Mouse (Mus musculus): ENCODE data around the gene Cep170b.

The Cep170b gene

GRCm38 (mm10) chr12:112720216-112720615 lies at the start of gene Cep170b:
Cep170b (plus strand) TSS chr12:112720455.
- no peak for DNase-seq (ENCODE audit: inconsistent ontology term)

- no peak for DNase-seq (ENCODE audit: inconsistent ontology term)
These were observed 49.4 kb upstream of the Cep170b start for GRCm38 (mm10) chr12:112670718-112671393.

DNA sequence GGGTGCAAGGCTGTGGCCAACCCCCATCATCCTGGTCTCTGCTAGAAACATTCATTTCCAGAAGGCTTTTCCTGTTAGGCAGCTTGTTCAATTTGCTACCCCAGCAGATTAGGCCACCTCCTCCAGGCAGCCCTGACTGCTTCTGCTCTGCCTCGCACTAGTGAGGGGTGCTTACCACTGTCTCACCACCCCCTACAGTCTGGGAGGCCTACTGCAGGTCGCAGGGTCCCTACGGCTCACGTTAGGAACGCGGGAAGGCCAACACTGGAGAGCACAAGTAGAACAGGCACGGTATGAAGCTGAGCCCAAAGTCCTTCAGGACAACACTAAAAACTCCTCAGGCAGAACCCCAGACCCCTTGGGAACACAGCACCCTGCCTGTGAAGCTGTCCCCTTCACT lies 48.4 kb upstream of the Cep170b start:
- no peak for DNase-seq (ENCODE audit: inconsistent ontology term)

GRCm38 (mm10) chr12:112672744-112673575 lies 47.3 kb upstream of the Cep170b start:
- DNase-seq (ENCODE audit: inconsistent ontology term) = peak; percentile 52

DNA sequence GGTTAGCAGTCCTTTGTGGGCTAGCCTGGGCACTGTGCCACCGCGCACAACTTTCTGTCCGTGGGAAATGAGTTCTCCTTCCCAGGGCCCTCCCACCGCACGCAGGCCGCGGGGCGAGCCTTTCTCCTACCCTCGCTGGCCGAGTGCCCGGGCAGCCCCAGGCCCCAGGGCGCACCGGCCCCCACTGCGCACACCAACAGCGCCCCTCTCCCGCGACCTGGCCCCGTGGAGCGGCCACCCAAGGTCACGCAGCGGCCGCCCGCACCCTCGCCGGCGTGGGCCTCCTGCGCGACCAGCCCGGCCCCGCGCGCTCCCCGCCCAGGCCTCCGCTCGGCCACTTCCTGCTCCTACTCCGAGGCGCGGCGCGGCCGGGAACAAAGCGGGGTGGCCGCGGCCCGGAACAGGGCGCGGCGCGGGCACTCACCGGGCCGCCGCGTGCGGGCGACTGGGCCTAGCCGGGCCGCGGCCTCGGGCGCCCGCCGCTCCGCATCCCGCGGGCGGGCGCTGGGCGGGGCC lies 46.6 kb upstream of the Cep170b start:
- DNase-seq (ENCODE audit: inconsistent ontology term) = peak; percentile 62

DNA sequence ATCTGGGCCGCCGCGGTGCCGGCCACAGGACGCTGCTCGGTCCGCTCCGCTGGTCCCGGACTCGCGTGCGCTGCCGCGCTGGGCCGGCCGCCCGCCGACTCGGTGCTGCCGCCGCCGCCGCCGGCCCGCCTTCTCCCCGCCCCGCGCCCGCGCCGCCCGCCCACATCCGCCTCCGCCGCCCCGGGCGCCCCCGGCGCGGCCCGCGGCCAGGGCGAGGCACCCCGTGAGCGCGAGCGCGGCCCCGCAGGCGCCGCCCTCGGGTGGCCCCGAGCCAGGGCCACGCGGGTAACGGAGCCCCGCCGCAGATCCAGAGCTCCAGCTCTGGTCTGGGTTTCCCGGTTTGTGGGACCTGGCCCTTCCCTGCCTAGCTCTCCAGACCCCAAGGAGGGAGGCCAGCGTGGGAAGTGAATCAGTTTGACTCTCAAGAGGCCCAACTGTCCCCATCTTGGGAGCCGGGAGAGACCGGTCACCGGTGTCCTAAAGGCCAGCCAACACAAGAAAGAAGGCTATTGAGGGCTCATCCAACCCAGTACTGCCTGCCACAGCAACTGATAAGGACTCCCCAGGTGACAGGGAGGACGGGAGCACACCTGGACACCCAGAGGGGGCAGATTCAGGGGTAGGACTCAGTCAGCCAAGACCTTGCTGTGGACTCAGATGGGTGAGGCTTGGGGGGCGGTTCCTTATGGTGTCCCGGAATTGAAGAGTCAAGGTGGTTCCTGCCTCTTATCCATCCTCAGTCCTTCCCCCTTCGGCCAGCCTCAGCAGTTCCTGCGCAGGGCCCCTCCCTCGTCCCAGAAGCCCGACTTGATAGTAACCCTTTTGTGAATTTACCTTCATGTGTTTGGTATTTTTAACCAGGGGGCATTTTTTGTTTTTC lies 45.9 kb upstream of the Cep170b start, which contains the start of gene Akt1:
Gene Akt1 (minus strand): TSS at position 753 of the 880 bp plus-strand sequence.
- peak; percentile 74 for DNase-seq (ENCODE audit: inconsistent ontology term)

GRCm38 (mm10) chr12:112675245-112676035 lies 44.8 kb upstream of the Cep170b start:
- DNase-seq (ENCODE audit: inconsistent ontology term) = peak; percentile 79

GRCm38 (mm10) chr12:112677076-112677475 lies 43.2 kb upstream of the Cep170b start:
- DNase-seq (ENCODE audit: inconsistent ontology term) = no peak

DNA sequence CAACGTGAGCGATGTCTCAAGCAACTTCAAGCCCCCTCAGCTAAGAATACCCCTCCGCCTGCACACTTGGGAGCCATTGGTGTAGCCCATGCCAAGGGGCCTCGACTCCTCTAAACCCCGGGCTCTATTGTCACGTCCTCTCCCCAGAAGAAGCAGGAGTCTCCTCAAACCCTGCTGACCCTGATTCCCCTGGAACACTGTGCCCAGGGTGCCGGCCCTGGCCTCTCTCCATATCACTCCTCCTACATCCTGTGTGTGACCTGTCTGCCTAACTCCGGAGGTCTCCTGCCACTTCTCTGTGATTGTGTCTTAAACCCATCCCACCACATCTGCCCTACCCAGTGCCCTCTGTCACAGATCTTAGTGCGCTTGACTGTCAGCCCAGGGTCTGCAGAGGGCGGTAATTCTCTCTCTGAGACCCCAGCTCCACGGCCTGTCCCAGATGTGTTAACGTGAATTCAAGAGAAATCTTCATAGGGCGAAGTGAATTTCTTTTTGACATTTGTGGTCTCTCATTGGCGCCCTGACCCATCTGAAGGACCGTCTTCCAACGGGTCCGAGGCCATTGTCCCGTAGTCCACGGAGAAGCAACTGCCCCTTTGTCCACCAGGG lies 42.2 kb upstream of the Cep170b start:
- DNase-seq (ENCODE audit: inconsistent ontology term) = no peak

GRCm38 (mm10) chr12:112678555-112679026 lies 41.7 kb upstream of the Cep170b start, which contains the start of gene Zbtb42:
Zbtb42 (plus strand) TSS chr12:112678828.
- DNase-seq (ENCODE audit: inconsistent ontology term) = peak; percentile 84

DNA sequence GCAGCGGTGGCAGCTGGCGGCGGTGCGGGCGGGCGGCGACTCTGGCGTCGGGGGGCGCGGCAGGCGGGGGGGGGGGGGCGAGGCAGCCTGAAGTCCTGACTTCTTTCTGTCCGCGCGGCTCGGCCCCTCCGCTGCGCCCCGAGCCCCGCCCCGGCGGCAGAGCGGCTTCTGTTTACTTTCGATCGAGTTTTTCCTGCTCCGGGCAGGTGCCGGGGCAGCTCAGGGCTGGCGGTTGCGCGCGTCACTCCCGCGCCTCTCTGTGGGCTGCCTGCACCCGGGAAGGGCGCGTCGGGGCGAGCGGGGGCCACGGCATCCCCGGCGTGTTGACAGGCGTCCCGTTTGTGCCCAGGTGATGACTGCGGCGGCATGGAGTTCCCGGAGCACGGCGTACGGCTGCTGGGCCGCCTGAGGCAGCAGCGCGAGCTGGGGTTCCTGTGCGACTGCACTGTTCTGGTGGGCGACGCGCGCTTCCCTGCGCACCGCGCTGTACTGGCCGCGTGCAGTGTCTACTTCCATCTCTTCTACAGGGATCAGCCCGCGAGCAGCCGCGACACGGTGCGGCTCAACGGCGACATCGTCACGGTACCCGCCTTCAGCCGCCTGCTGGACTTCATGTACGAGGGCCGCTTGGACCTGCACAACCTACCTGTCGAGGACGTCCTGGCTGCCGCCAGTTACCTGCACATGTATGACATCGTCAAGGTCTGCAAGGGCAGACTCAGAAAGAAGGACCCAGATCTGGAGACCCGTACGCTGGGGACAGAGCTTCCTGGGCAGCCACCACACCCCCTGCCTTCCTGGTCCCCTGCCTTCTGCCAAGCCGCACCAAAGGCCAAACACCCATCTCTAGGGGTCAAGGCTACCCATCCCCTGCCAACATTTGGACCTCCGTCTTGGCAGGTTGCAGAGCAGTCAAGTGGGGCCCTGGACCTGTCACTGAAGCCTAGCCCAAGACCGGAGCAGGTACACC lies 40.9 kb upstream of the Cep170b start:
- no peak for DNase-seq (ENCODE audit: inconsistent ontology term)

DNA sequence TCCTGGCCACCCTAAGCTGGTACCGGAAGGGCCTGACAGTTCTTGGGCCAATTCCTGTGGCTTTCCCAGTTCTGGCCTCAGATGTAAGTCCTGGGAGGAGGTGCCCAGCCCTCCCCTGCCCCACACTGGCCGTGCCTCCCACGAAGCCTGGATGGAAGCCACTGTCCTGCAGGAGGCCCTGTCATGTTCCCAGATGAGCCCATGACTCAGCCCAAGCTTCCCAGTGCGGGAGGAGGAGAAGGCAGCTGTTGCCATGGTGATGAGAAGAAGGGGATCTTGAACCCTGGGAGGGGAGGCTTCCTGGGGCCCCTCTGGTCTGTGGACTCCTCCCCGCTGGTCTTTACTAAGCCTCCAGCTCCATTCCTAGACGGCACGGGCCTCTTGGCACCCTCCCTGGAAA lies 36.9 kb upstream of the Cep170b start:
- no peak for DNase-seq (ENCODE audit: inconsistent ontology term)

GRCm38 (mm10) chr12:112688458-112688857 lies 31.8 kb upstream of the Cep170b start:
- no peak for DNase-seq (ENCODE audit: inconsistent ontology term)

- peak; percentile 97 for DNase-seq (ENCODE audit: inconsistent ontology term)
These were observed 26.8 kb upstream of the Cep170b start for GRCm38 (mm10) chr12:112693185-112694126.

GRCm38 (mm10) chr12:112694127-112694475 lies 26.2 kb upstream of the Cep170b start:
- DNase-seq (ENCODE audit: inconsistent ontology term) = no peak

- no peak for DNase-seq (ENCODE audit: inconsistent ontology term)
These were observed 23.3 kb upstream of the Cep170b start for GRCm38 (mm10) chr12:112696806-112697425.

DNA sequence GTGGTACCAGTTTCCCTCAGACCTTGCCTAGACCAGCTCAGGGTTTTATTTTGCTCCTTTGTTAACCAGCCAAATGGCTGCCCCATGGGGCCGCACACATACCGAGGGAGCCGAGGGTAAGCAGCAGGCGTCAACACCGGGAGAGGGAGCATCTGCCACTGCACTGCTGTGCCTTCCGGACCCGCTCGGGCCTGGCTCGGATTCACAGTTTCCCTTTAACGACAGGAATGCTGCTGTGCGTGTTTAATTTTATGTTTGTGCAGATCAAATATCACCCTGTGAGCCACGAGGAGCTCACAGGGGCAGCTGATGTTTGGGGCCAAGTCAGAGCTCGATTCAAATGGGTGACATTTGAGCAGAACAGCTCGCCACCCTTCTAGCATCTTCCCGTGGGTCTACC lies 19.7 kb upstream of the Cep170b start:
- peak; percentile 27 for DNase-seq (ENCODE audit: inconsistent ontology term)

Measured in Muller cell, postnatal 12 days (primary cell).